Mouse (Mus musculus) ES-Bruce4 (cell line): Measurements from ENCODE around the gene Tmem170. TPM values are rescaled to one million over a fixed set of nuclear protein-coding genes. Genes with fewer than 3 reads are reported as not detected.

Source experiments
- H3K27ac ChIP-seq: 2 replicates; pipeline ENCODE4 v1.5.1; 2012; ENCODE audit warnings: low read length, inconsistent platforms; ENCODE audit not compliant: insufficient read depth
- H3K27me3 ChIP-seq: 2 replicates; pipeline ENCODE4 v1.6.1; 2012; ENCODE audit warnings: mild to moderate bottlenecking, low read length, inconsistent platforms; ENCODE audit not compliant: control insufficient read depth, poor library complexity, insufficient read depth, severe bottlenecking
- H3K36me3 ChIP-seq: 2 replicates; pipeline ENCODE4 v1.6.1; 2012; ENCODE audit warnings: inconsistent platforms, mild to moderate bottlenecking, low read length, moderate library complexity; ENCODE audit not compliant: control insufficient read depth, poor library complexity, insufficient read depth, severe bottlenecking
- H3K4me1 ChIP-seq: one replicate; pipeline ENCODE4 v1.8.1; 2011; ENCODE audit warnings: low read length; ENCODE audit not compliant: control insufficient read depth, insufficient read depth
- H3K4me3 ChIP-seq: 2 replicates; pipeline ENCODE4 v1.5.1; 2011; ENCODE audit warnings: low read depth, mild to moderate bottlenecking, low read length
- H3K9ac ChIP-seq: 2 replicates; pipeline ENCODE4 v1.6.1; 2012; ENCODE audit warnings: low read depth, mild to moderate bottlenecking, inconsistent platforms; ENCODE audit not compliant: poor library complexity, severe bottlenecking
- H3K9me3 ChIP-seq: replicated peaks from 2 replicates; pipeline ENCODE4 v1.6.1; 2012; ENCODE audit warnings: mild to moderate bottlenecking, low read length, inconsistent platforms; ENCODE audit not compliant: control insufficient read depth, poor library complexity, insufficient read depth, severe bottlenecking
- CTCF ChIP-seq: IDR thresholded peaks from one replicate; pipeline ENCODE4 v1.8.1; 2011; ENCODE audit warnings: low read depth, low read length
- EP300 ChIP-seq: IDR thresholded peaks from 2 replicates; pipeline ENCODE4 v1.6.1; 2011; ENCODE audit warnings: low read depth, low read length; ENCODE audit not compliant: insufficient read depth
- POLR2A ChIP-seq: IDR thresholded peaks from one replicate; pipeline ENCODE4 v1.8.1; 2011; ENCODE audit warnings: low read length; ENCODE audit not compliant: insufficient read depth
- polyA plus RNA-seq: library from polyadenylated mRNA; stranded (reverse); fragments of >200 nt; gene quantifications from 2 replicates; pipeline ENCODE4 v1.2.4, GENCODE M21; 2011; ENCODE audit warnings: low read depth; ENCODE audit not compliant: missing spikeins, insufficient read depth, insufficient read length

Tmem170 gene
- polyA plus RNA-seq, 1 experiment, result 31.2 TPM

DNA sequence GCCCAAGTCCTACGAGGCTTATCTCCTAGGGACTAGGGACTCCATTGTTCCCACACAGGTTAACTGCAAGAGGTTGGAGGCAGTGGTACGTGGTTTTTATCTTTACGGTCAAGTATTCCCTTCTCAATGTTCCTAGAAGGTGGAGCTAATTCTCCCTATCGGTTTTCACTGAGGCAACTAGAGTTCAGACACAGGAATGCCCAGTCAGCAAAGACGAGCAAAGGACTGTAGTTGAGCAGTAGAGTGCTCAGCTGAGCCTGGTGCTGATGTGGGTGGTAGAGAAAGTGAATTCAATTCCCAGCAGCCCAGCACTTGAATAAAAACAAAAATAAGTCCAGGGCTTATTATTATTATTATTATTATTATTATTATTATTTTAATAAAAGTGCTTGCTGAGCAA is 16.1 kb upstream of the Tmem170 start:
- H3K9me3 ChIP-seq, result no peaks in the 10 kb centered on the region
- H3K9ac ChIP-seq, result no peak overlapping the region
- no peak overlapping the region for H3K4me3 ChIP-seq
- H3K4me1 ChIP-seq, result no peaks in the 10 kb centered on the region
- no peak for TF ChIP-seq CTCF
- no peak for TF ChIP-seq EP300
- TF ChIP-seq POLR2A, result no peak
- no peaks in the 10 kb centered on the region for H3K27me3 ChIP-seq
- H3K36me3 ChIP-seq, result no peaks in the 10 kb centered on the region
- H3K27ac ChIP-seq, result peak overlapping the region; percentile 26

GRCm38 (mm10) chr8:111891983-111892382 is 15.4 kb upstream of the Tmem170 start:
- H3K4me3 ChIP-seq, result no peak overlapping the region
- no peaks in the 10 kb centered on the region for H3K36me3 ChIP-seq
- H3K4me1 ChIP-seq, result no peaks in the 10 kb centered on the region
- no peak overlapping the region for H3K9ac ChIP-seq
- H3K27ac ChIP-seq, result peak overlapping the region; percentile 26
- H3K27me3 ChIP-seq, result no peaks in the 10 kb centered on the region
- no peaks in the 10 kb centered on the region for H3K9me3 ChIP-seq
- TF ChIP-seq POLR2A (no peak), EP300 (peak; percentile 85), CTCF (no peak)

GRCm38 (mm10) chr8:111890911-111891303 is 14.4 kb upstream of the Tmem170 start:
- H3K27me3 ChIP-seq, result no peaks in the 10 kb centered on the region
- H3K9me3 ChIP-seq, result no peaks in the 10 kb centered on the region
- H3K4me3 ChIP-seq, result peak overlapping the region; percentile 53; the same call in 1 of the 2 replicates
- no peak overlapping the region for H3K9ac ChIP-seq
- no peak overlapping the region for H3K27ac ChIP-seq
- H3K36me3 ChIP-seq, result no peaks in the 10 kb centered on the region
- H3K4me1 ChIP-seq, result no peaks in the 10 kb centered on the region
- TF ChIP-seq EP300, result no peak
- no peak for TF ChIP-seq POLR2A
- no peak for TF ChIP-seq CTCF

DNA sequence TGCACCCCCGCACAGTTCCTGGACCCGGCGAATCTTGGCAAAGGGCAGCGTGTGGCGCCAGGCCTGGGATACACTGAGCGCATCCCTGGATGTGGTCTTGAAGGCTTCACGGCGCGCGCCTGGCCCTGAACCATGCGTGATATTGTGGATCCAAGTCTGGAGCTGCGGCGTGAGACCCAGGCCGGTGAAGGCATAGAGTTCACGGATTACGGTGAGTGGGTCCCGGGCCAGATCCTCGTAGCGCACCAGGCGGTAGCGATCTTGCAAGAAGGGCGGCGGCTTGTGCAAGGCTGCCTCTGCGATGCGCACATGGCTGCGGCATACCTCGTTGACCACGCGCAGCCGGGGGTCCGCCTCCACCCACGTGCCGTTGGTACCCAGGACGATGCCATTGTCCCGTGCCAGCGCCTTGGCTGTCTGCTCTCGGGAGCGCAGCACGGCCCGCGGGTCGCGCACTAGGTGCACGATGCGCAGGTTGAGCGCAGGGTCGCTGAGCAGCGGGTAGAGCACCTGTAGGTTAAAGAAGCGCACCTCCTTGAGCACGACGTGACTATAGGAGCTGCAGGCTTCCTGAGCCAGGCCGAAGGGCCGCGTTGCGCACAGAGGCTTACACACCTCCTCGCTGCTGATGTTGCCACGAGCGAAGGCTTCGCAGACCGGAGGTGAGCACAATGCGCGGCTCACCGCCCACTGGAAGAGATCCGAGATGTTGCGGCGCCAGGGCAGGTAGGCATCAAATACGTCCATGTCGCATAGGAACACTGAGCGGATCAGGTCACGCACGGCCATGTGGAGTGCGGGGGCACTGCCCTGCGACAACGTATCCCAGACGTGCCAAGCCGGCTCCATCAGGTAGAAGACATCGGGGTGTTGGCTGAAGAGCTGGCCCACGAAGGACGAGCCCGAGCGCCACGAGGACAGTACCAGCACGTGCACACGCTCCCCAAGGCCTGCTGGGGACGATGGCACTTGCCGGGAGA is 13.7 kb upstream of the Tmem170 start:
- H3K36me3 ChIP-seq, result no peaks in the 10 kb centered on the region
- no peaks in the 10 kb centered on the region for H3K27me3 ChIP-seq
- no peak overlapping the region for H3K27ac ChIP-seq
- TF ChIP-seq CTCF, result no peak
- TF ChIP-seq POLR2A, result no peak
- TF ChIP-seq EP300, result no peak
- no peaks in the 10 kb centered on the region for H3K4me1 ChIP-seq
- no peaks in the 10 kb centered on the region for H3K9me3 ChIP-seq
- peak overlapping the region; percentile 8; the same call in 1 of the 2 replicates for H3K9ac ChIP-seq
- H3K4me3 ChIP-seq, result peak overlapping the region; percentile 53

DNA sequence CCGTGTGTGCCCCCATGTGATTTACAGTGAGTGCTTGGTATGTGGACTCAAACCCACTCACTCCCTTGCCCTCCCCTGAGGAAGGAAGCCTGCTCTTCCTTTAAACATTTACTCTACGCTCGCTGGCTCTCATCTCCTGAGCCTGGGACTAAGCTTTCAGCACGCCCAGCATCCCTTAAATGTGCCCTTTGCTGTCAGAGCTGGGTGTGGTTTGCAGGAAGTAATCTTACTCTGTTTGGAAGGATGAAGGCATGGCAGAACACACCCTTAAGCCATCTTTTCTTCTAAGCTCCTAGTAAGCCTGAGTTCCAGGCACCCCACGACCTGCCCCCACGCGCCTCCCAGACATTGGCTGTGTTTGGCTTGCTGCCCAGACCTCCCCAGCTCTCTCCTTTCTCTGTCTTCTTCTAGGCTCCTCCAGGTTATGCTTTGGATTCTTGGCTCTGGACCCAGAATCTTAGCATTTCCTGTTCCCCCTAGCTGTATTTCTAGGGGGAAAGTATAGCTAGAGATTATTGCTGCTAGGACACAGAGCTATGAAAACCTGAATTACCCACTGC is 11.6 kb upstream of the Tmem170 start:
- Histone ChIP-seq H3K4me3 (no peak overlapping the region), H3K36me3 (no peaks in the 10 kb centered on the region), H3K9ac (no peak overlapping the region), H3K27me3 (no peaks in the 10 kb centered on the region), H3K4me1 (no peaks in the 10 kb centered on the region), H3K9me3 (no peaks in the 10 kb centered on the region), H3K27ac (no peak overlapping the region)
- TF ChIP-seq CTCF, result no peak
- no peak for TF ChIP-seq POLR2A
- no peak for TF ChIP-seq EP300

GRCm38 (mm10) chr8:111887479-111887878 is 10.9 kb upstream of the Tmem170 start:
- Histone ChIP-seq H3K9me3 (no peaks in the 10 kb centered on the region), H3K27me3 (no peaks in the 10 kb centered on the region), H3K27ac (no peak overlapping the region), H3K4me1 (no peaks in the 10 kb centered on the region), H3K9ac (no peak overlapping the region), H3K4me3 (no peak overlapping the region), H3K36me3 (no peaks in the 10 kb centered on the region)
- TF ChIP-seq CTCF (no peak), POLR2A (no peak), EP300 (no peak)
